In genomic region chr9:79035677-79036076, GRCm38 (mm10) we compare ENCODE assay signal across 11 mouse cellular contexts.
"Had no signal": no experiment of that assay in that cellular context is flagged by ENCODE, and none has a peak within 500 bp of the region (broad histone marks: within the 10 kb centered on the region; RNA-seq: fewer than 3 reads in every experiment).

No protein-coding gene starts in this region.

- ATAC-seq: midbrain, embryonic 13.5 days had no signal

- DNase-seq: kidney, postnatal 10 days; kidney, postnatal 4 days; left cerebral cortex, postnatal 4 days; lung, adult 18-20 months; lung, postnatal 36 days; thymus, postnatal 4 days had no signal

- H3K4me2 ChIP-seq: limb, embryonic 13.5 days; midbrain, embryonic 13.5 days had no signal

- H3K4me1 ChIP-seq: limb, embryonic 13.5 days; midbrain, embryonic 13.5 days had no signal

- H3K9ac ChIP-seq: limb, embryonic 13.5 days; liver, embryonic 14.5 days; midbrain, embryonic 13.5 days had no signal

- H3K27me3 ChIP-seq: limb, embryonic 13.5 days; midbrain, embryonic 13.5 days had no signal

- H3K4me3 ChIP-seq: layer of hippocampus, adult 2 months; limb, embryonic 13.5 days; midbrain, embryonic 13.5 days had no signal

- H3K27ac ChIP-seq: layer of hippocampus, adult 2 months; limb, embryonic 13.5 days; liver, embryonic 14.5 days; midbrain, embryonic 13.5 days; stomach, postnatal 0 days had no signal

- H3K9me3 ChIP-seq: limb, embryonic 13.5 days; midbrain, embryonic 13.5 days had no signal

- H3K36me3 ChIP-seq: limb, embryonic 13.5 days; midbrain, embryonic 13.5 days had no signal
